Mouse (Mus musculus) T-helper 1 cell (primary cell): ENCODE measurements at regions not wholly inside any gene's neighbourhood (a gene's known extent, or its start where the extent isn't known, plus 50 kb on each side); places are given as distances from the start of the nearest gene placed in this dataset.

Source experiments
- in situ Hi-C: fragments of 300-600 bp; cut with MboI, MseI; formaldehyde crosslinking; loops from one replicate; pipeline ENCODE4 v1.15.1; 2025; ENCODE audit warnings: high pct_unique_total_duplicates

- in situ Hi-C loops: no loop called here
Measured at GRCm38 (mm10) chr19:42673133-42673532, 60.5 kb upstream of the Loxl4 start.

GRCm38 (mm10) chr19:42669886-42670285 is 57.3 kb upstream of the Loxl4 start:
- in situ Hi-C loops: loop anchor here (10.0 kb wide), 1 partner anchor 55 kb away; no protein-coding TSS in a partner anchor

- in situ Hi-C loops: loop anchor here (10.0 kb wide), 1 partner anchor 56 kb away; no protein-coding TSS in a partner anchor
Measured at GRCm38 (mm10) chr19:42668385-42669098, 55.9 kb upstream of the Loxl4 start.

- in situ Hi-C loops: loop anchor here (10.0 kb wide), 1 partner anchor 58 kb away; no protein-coding TSS in a partner anchor
Measured at GRCm38 (mm10) chr19:42666906-42667305, 54.3 kb upstream of the Loxl4 start.
